Mouse (Mus musculus) stomach, embryonic 15.5 days (tissue): ENCODE results near the gene AF067061. TPM values are rescaled to one million over a fixed set of nuclear protein-coding genes. Genes with fewer than 3 reads are reported as not detected.
"Not testable (repeated sequence)": the region's sequence is repeated elsewhere in the genome, so short reads cannot be mapped to it uniquely, and the experiment has no call there.

Source experiments
- ATAC-seq: fragments of 200-750 bp; cut with Nextera tagmentation; 2 replicates; pipeline ENCODE4 v1.8.0; 2017; ENCODE audit warnings: low read depth, moderate number of reproducible peaks, moderate TSS enrichment; ENCODE audit not compliant: insufficient read depth, low FRiP score
- H3K27ac ChIP-seq: fragments of 300-500 bp; sonication (generic); 2 replicates; pipeline ENCODE4 v1.5.1; 2015; ENCODE audit warnings: mild to moderate bottlenecking, inconsistent platforms
- H3K27me3 ChIP-seq: fragments of 300-500 bp; sonication (generic); replicated peaks from 2 replicates; pipeline ENCODE4 v1.6.1; 2015; ENCODE audit warnings: inconsistent platforms
- H3K36me3 ChIP-seq: fragments of 300-500 bp; sonication (generic); 2 replicates; pipeline ENCODE4 v1.6.1; 2015; ENCODE audit warnings: inconsistent platforms
- H3K4me1 ChIP-seq: fragments of 300-500 bp; sonication (generic); 2 replicates; pipeline ENCODE4 v1.6.1; 2015; ENCODE audit warnings: inconsistent platforms
- H3K4me2 ChIP-seq: fragments of 300-500 bp; sonication (generic); 2 replicates; pipeline ENCODE4 v1.6.1; 2015; ENCODE audit warnings: mild to moderate bottlenecking, inconsistent platforms
- H3K4me3 ChIP-seq: fragments of 300-500 bp; sonication (generic); replicated peaks from 2 replicates; pipeline ENCODE4 v1.5.1; 2015; ENCODE audit warnings: inconsistent platforms
- H3K9ac ChIP-seq: fragments of 300-500 bp; sonication (generic); 2 replicates; pipeline ENCODE4 v1.6.1; 2015; ENCODE audit warnings: inconsistent platforms
- H3K9me3 ChIP-seq: fragments of 300-500 bp; sonication (generic); 2 replicates; pipeline ENCODE4 v1.6.1; 2016; ENCODE audit warnings: inconsistent platforms
- WGBS: fragments of 180-500 bp; shearing (Covaris S2); methylation state at CpG from one replicate; pipeline ENCODE4 v1.1.7; 2015; 5-methylcytosine and 5-hydroxymethylcytosine counted together
- polyA plus RNA-seq: library from polyadenylated mRNA; unstranded; fragments of >200 nt; fragmentation: Nextera tagmentation; extraction: Ambion mirVana; gene quantifications from 2 replicates; pipeline ENCODE4 v1.2.1, GENCODE M21; 2015

The AF067061 gene
- polyA plus RNA-seq, result not detected in 2 replicates

DNA sequence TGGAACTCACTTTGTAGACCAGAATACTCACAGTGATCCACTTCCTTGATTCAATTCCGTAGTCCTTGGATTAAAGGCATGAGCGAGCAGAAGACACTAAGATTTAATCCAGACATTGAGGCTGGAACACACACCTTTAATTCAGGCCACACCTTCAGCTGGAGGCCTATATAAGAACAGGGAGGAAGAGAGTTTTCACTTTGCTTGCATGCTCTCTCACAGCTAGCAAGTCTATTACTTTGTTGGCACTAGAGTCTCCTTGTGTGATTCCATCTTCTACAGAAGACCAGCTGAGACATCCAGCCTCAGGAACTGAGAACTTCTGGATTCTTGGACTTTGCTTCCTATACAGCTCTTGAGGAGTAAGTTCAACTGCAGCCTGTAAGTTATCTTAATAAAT is at the start of gene AF067061:
AF067061 (plus strand) TSS at position 245 of the 400 bp plus-strand sequence.
- not testable (repeated sequence) for H3K9ac ChIP-seq, ATAC-seq, H3K4me3 ChIP-seq, H3K36me3 ChIP-seq, H3K9me3 ChIP-seq, H3K27me3 ChIP-seq, H3K27ac ChIP-seq, H3K4me2 ChIP-seq, H3K4me1 ChIP-seq
- WGBS, result 79% methylated on average over 2 of the region's 2 CpGs

DNA sequence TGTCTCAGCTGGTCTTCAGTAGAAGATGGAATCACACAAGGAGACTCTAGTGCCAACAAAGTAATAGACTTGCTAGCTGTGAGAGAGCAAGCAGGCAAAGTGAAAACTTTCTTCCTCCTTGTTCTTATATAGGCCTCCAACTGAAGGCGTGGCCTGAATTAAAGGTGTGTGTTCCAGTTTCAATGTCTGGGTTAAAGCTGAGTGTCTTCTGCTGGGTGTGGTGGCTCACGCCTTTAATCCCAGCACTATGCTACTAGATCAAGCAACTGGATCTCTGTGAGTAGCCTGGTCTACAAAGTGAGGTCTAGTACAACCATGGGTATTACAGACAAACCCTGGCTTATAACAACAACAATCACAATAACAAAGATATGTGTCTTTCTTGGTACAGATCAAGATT is 47.1 kb upstream of the AF067061 start, which contains the start of gene Gm21762:
Gm21762 (minus strand) TSS at position 101 of the 400 bp plus-strand sequence.
- H3K9me3 ChIP-seq, H3K9ac ChIP-seq, H3K36me3 ChIP-seq, ATAC-seq, H3K4me1 ChIP-seq, H3K4me3 ChIP-seq, H3K4me2 ChIP-seq, H3K27me3 ChIP-seq, H3K27ac ChIP-seq: not testable (repeated sequence)
- WGBS, result no CpG with 5 or more reads among the region's 2 CpGs

DNA sequence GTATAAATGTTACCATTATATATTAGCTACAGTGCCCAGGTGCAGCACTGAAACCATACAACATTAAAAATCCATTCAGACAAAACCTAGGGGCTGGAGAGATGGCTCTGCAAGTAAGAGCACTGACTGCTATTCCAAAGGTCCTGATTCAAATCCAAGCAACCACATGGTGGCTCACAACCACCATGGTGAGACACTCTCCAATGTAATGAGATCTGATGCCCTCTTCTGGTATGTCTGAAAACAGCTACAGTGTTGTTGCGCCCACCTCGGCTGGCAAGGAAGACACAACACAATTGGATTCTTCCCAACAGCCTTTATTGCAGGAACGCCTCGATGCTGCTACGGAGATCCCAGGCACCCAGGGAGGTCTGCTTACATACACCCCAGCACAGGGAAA is 42.0 kb upstream of the AF067061 start:
- not testable (repeated sequence) for H3K36me3 ChIP-seq, H3K4me2 ChIP-seq, H3K27ac ChIP-seq, H3K27me3 ChIP-seq, H3K4me1 ChIP-seq, H3K9me3 ChIP-seq, H3K4me3 ChIP-seq, ATAC-seq, H3K9ac ChIP-seq
- WGBS, result 91% methylated on average over 5 of the region's 5 CpGs

DNA sequence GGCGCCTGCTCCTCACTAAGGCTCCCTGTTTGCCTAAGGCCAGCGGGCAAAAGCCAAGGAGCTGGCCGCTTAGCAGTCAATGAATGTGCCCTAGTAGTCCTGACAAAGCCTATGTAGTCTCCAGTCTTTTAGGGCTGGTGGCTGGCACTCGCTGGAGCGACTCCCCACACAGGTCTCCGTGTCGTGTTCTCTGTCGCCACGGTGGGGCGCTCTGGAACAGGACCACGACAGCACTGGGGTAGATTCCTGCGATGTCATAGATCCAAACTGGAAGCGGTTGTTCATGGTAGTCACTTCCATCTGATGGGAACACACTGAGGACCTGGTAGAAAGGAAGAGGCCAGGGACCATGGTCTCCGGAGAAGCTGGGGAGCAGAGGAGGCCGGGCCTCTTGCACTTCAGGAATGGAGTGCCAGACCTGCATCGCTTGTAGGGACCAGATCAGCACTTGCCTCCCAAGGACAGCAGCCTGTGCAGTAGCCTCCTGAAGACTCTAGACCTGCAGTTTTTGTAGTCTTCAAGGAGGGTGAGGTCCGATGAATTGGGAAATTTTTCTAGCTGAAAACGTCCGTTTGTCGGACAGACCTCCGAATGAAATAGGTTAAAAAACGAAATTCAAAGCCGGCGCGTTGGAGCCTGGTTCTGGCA is 39.8 kb upstream of the AF067061 start:
- not testable (repeated sequence) for H3K9ac ChIP-seq, H3K27ac ChIP-seq, H3K4me1 ChIP-seq, H3K4me2 ChIP-seq, H3K27me3 ChIP-seq, ATAC-seq, H3K36me3 ChIP-seq, H3K4me3 ChIP-seq, H3K9me3 ChIP-seq
- WGBS, result 89% methylated on average over 16 of the region's 25 CpGs

DNA sequence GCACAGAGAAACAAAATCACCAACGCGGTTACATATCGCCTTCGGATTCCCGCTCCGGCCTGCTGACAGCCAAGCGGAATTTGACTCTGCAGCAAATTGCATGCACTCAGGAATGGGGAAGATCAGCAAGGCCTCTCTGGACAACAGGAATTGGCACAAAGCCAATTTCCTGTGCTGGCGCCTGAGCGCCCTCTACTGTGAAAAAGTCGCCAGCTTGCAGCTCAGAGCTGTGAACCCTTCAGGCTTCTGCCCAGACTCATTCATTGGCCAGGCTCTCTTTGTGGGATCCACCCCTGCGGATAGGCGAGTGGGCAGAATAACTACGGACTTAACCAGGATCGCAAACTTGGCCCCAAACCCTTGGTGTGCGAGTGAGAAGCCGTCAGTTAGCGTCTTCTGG is 31.1 kb upstream of the AF067061 start:
- H3K9ac ChIP-seq, H3K27ac ChIP-seq, H3K4me2 ChIP-seq, ATAC-seq, H3K36me3 ChIP-seq, H3K27me3 ChIP-seq, H3K4me3 ChIP-seq, H3K4me1 ChIP-seq, H3K9me3 ChIP-seq: not testable (repeated sequence)
- 92% methylated on average over 17 of the region's 17 CpGs for WGBS

DNA sequence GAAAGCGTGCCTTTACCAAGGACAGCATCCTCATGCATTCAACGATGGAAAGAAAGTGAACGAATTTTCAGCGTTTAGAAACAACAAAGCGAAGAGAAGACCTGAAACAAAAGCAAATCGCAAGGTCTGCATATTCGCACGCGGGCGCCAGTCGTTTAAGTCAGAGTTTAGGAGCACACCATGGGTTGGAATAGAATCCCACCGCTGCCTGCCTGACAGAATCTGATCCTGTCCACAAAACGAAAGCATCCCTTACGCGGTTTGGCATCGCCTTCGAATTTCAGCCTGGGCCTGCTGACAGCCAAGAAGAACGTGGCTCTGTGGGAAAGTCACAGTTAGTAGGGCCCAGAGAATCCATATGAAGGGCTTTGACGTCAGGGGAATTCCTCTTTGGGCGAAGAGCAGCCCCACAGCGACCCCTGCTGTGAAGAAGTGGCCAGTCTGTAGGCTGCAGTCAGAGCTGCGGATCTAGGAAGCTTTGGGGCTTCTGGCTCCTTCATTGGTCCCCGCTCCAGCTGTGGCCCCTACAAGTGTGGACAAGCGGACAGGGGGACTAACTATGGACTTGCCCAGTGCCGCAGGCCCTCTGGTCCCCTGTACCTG is 30.4 kb upstream of the AF067061 start:
- not testable (repeated sequence) for H3K27ac ChIP-seq, ATAC-seq, H3K4me2 ChIP-seq, H3K4me1 ChIP-seq, H3K9ac ChIP-seq, H3K27me3 ChIP-seq, H3K9me3 ChIP-seq, H3K36me3 ChIP-seq, H3K4me3 ChIP-seq
- WGBS, result 74% methylated on average over 13 of the region's 25 CpGs

DNA sequence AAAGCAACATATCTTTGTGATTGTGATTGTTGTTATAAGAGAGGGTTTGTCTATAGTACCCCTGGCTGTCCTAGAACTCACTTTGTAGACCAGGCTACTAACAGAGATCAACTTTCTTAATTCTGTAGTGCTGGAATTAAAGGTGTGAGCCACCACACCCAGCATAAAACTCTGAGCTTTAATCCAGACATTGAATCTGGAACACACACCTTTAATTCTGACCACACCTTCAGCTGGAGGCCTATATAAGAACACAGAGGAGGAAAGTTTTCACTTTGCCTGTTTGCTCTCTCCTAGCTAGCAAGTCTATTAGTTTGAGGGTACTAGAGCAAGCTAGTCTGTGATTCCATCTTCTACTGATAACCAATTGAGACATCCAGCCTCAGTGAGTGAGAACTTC is 24.1 kb upstream of the AF067061 start, which contains the start of gene Gm21731:
Gm21731 (plus strand) TSS at position 301 of the 400 bp plus-strand sequence.
- ATAC-seq, result not testable (repeated sequence)

DNA sequence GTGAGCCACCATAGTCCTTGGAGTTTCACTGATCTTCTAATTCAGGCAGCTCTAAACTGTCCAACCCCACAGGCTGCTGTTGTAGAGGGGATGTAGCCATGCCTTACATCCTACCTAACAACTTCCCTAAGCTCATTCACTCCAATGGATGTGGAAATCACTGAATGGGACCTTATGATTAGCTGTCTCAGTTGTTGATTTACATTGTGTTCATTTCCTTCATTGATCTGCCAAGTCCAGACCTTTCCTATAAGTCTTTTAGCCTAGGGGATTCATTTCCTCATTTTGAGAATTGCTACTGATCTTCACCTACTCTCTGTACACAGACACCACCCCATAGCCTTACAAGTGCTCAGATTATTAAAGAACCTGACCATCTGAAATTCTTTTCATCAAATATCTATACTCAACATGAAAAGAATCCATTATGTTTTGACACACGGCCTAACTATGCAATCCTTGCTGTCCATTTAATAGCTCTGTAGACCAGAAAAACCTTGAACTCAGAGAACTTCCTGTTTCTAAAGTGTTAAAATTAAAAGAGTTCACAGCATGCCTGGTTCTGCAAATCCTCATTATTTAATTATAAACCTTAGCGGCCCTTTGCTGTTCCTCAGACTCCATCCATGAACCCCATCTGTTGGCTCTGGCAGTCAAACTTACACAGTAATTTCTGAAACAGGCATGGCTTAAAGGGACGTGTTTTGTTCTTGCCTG is 11.5 kb upstream of the AF067061 start:
- H3K27ac ChIP-seq, H3K9ac ChIP-seq, H3K36me3 ChIP-seq, H3K4me2 ChIP-seq, H3K9me3 ChIP-seq, H3K4me1 ChIP-seq, H3K4me3 ChIP-seq, ATAC-seq, H3K27me3 ChIP-seq: not testable (repeated sequence)
- 83% methylated on average over 2 of the region's 3 CpGs for WGBS

More for the DNA sequence above, 24.1 kb upstream of the AF067061 start, which contains the start of gene Gm21731:
- not testable (repeated sequence) for H3K27ac ChIP-seq, H3K4me2 ChIP-seq, H3K27me3 ChIP-seq, H3K36me3 ChIP-seq, H3K9ac ChIP-seq, H3K4me1 ChIP-seq, H3K4me3 ChIP-seq, H3K9me3 ChIP-seq

DNA sequence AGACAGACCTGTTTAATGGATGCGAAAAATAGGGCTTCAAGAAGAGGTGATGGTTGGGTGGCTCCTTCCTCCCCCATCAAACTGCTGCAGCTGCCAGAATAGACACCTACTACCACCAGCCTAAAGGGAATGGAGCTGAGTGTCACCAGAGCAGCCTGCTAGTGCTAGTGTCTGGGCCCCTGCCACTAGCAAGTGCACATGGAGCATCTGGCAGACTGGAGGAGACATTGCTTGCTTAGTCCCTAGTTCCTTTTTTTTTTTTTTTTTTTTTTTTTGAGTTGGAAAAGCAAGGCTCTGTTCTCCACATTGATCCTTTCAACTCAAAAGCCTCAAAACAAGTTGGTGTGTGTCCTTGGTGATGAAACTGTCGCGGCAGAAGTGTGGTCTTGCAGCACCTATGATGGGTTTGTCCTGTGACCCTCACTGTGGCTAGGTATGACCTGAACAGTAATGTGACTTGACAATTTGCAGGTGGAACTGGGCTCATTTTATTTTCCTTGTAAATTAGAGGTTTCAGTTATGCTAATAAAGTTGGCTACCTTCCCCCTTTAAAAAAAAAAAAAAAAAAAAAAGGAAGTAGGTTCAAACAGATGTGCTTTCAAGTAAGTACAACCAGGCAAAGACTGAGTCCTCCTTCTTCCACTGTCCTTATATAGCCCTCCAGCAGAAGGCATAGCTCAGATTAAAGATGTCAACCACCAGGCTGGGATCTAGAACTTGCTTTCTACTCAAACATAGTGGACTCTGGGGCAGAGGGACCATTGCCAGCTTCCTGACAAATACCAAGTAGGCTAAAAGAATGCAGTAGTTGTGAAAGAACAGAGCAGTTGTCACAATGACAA is 3.9 kb upstream of the AF067061 start:
- WGBS, result 74% methylated on average over 3 of the region's 3 CpGs
- H3K4me1 ChIP-seq, ATAC-seq, H3K9me3 ChIP-seq, H3K27me3 ChIP-seq, H3K36me3 ChIP-seq, H3K4me2 ChIP-seq, H3K4me3 ChIP-seq, H3K9ac ChIP-seq, H3K27ac ChIP-seq: not testable (repeated sequence)

DNA sequence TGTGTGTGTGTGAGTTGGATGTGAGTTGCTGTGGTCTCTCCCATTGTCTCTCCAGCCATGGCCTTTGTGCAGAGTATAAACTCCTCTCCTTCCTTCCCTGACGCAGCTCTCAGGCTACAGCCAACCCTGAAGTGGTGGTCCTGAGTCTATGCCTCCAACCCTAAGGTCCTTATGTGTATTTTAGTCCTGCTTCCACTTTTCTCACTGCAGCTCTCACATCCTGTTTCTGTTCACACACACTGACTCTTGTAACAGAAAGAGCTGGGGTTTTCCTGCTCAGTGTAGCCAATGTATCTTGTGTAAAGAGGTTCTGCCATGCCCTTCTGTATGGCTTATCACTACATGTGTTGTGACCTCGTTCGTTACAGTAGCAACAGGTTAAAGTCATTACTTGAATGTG is 3.2 kb upstream of the AF067061 start:
- H3K36me3 ChIP-seq, ATAC-seq, H3K9me3 ChIP-seq, H3K27me3 ChIP-seq, H3K4me3 ChIP-seq, H3K4me2 ChIP-seq, H3K27ac ChIP-seq, H3K4me1 ChIP-seq, H3K9ac ChIP-seq: not testable (repeated sequence)
- WGBS, result 66% methylated on average over 3 of the region's 3 CpGs

DNA sequence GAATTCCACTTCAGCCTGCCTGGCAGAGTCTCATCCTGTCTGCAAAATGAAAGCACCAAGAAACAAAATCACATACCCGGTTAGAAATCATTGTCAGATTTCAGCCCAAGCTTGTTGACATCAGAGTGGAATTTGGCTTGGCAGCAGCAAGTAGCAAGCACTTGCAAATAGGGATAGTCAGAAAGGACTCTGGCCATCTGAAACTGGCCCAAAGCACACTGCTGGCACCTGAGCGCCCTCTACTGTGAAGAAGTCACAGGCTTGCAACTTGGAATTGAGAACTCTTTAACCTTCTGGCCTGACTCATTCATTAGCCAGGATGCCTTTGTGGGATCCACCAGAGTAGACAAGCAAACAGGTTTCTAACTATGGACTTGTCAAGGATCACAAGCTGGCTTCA is 14.9 kb downstream of the AF067061 start:
- H3K9me3 ChIP-seq, H3K4me2 ChIP-seq, H3K27me3 ChIP-seq, ATAC-seq, H3K36me3 ChIP-seq, H3K9ac ChIP-seq, H3K4me3 ChIP-seq, H3K4me1 ChIP-seq, H3K27ac ChIP-seq: not testable (repeated sequence)
- WGBS, result 27% methylated on average over 2 of the region's 2 CpGs

DNA sequence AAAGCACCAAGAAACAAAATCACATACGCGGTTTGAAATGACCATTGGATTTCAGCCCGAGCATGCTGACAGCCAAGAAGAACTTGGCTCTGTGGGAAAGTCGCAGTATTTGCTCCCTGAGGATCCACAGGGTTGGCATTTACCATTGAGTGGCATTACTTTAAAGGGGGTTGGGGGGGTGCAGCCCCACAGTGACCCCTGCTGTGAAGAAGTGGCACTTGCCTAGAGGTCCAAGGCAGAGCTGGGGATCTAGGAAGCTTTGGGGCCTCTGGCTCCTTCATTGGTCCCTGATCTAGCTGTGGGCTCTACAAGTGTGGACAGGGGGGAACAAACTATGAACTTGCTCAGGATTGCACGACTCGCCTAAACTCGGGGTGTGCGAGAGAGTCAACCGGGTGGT is 15.9 kb downstream of the AF067061 start:
- no peak overlapping the region for H3K4me3 ChIP-seq
- H3K27ac ChIP-seq, result no peak overlapping the region
- H3K9ac ChIP-seq, result no peak overlapping the region
- no peaks in the 10 kb centered on the region for H3K27me3 ChIP-seq
- H3K9me3 ChIP-seq, result no peaks in the 10 kb centered on the region
- ATAC-seq, result no peak
- 81% methylated on average over 9 of the region's 9 CpGs for WGBS
- no peaks in the 10 kb centered on the region for H3K36me3 ChIP-seq
- no peak overlapping the region for H3K4me2 ChIP-seq
- no peaks in the 10 kb centered on the region for H3K4me1 ChIP-seq
